1 mouse cellular context compared by ENCODE assay signal in the genomic region with DNA sequence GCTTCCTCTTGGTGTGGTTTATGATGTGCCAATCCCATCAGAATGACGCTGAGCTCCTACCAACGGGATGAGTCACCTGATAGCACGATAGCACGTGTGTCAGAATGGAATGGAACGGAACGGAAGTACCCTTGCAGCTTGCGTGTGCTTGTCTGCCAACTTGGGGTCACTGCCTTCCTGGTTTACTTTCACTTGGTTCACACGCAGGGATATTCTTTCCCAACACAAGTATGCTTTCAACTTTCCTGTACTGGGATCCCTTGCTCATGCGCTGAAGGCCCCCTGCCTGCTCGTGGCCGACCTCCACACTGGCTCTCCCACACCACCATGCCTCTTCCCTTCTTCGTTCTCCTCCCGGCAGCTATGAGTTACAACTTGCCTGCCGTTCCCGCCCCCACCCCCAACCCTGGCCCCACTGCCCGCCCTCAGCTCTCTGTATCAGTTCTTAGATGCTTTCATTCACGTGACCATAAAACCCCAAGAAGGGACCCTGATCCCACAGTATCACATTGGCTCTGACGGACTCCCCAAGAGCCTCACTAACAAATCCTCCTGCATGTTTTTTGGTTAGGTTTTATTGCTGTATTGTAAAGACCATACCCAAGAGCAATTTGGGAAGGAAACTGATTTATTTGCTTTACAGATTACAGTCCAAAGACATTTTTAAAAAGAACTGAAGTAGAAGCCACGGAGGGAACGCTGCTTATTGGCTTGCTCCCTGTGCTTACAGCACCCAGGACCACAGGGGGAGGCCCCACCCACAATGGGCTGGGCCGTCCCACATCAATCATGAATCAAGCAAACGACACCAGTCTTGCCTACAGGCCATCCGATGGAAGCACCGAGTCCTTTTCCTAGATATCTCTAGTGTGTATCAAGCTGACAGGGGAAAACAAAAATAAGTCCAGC.
TF ChIP-seq lines count a peak whose summit lies in the region.

No protein-coding gene starts in this region.

TF ChIP-seq in MEL, 35 proteins besides CTCF, POLR2A, EP300 and RAD21 (continued from another document):
- TF ChIP-seq BHLHE40 (IDR thresholded peaks at IDR 0.05; ENCODE audit: borderline replicate concordance, low read depth, low read length) (peak; percentile 94), SIN3A (IDR thresholded peaks at IDR 0.05; ENCODE audit: low read length) (peak; percentile 79; the same call in 1 of the 2 replicates), MXI1 (IDR thresholded peaks at IDR 0.05; ENCODE audit: low read depth, low read length) (peak; percentile 92), POLR2AphosphoS5 (IDR thresholded peaks at IDR 0.05; ENCODE audit: borderline replicate concordance, low read depth, low read length) (no peak), JUND (IDR thresholded peaks at IDR 0.05; ENCODE audit: low read depth, low read length) (peak; percentile 91), ELF1 (IDR thresholded peaks at IDR 0.05; ENCODE audit: low read depth, low read length) (peak; percentile 64), ZC3H11A (IDR thresholded peaks at IDR 0.05; ENCODE audit: low read depth, low read length) (no peak), ZKSCAN1 (IDR thresholded peaks at IDR 0.05; ENCODE audit: low read depth, low read length) (no peak), NRF1 (IDR thresholded peaks at IDR 0.05; ENCODE audit: insufficient read depth, low read depth, low read length, poor library complexity, severe bottlenecking) (peak; percentile 48; the same call in 1 of the 2 replicates), MYB (IDR thresholded peaks at IDR 0.05; ENCODE audit: low read depth, low read length) (no peak), MAX (IDR thresholded peaks at IDR 0.05; ENCODE audit: low read length) (peak; percentile 97), POLR2AphosphoS2 (IDR thresholded peaks at IDR 0.05; ENCODE audit: low read length) (peak; percentile 73)
TF ChIP-seq in MEL: peak in this region for 18.
